Mouse (Mus musculus) leukemia stem cell, adult 10-12 weeks (primary cell): Measurements from ENCODE around the gene BC048403. TPM values are rescaled to one million over a fixed set of nuclear protein-coding genes. Genes with fewer than 3 reads are reported as not detected.

Source experiments
- polyA plus RNA-seq: library from polyadenylated mRNA; stranded (reverse); fragments of >175 nt; gene quantifications from 2 replicates; pipeline ENCODE4 v1.2.3, GENCODE M21; 2012; ENCODE audit warnings: low replicate concordance

BC048403 gene
- polyA plus RNA-seq, result 5.2 and 7.4 TPM in 2 replicates

DNA sequence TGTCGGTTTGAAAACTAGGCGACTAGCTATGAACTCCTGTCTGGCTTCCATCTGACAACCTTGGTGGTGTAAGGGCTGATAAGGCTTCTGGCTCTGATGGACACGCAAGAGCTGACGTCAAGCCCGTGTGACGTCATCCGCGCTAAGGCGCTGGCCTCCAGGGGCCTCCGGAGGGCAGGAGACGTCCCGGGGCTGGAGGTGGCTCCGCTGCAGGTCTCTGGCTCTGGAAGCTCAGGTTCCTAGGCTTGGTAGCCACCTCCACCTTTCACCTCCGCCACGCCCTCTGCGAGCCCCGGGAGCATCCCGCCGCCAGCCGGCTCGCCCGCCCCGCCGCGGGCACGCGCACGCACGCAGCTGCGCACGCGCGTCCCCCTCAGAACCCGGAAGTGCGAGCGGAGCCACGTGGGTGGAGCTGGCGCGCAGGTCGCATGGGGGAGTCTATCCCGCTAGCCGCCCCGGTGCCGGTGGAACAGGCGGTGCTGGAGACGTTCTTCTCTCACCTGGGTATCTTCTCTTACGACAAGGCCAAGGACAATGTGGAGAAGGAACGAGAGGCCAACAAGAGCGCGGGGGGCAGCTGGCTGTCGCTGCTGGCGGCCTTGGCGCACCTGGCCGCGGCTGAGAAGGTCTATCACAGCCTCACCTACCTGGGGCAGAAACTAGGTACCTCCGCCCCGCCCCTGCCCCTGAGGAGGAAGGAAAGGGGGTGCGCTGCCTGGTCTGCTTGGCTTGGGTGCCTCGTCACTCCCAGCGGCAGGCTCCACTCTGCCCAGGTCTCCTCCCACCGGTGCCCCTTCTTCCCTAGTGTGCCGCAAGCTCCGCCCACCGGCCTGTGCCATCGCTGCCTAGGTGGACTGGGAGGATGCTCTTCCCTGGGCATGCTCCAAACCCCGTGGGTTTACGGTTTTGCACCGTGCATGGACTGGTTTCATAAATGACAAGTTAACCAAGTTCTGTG is at the start of gene BC048403:
Gene BC048403, plus strand, starts transcription at position 390 of the 958 bp plus-strand sequence.

Other genes with a start within 250 kb of the BC048403 start
- gene Tbk1, start 153.2 kb upstream of the BC048403 start, polyA plus RNA-seq, result 0.95 and 2.7 TPM in 2 replicates
- 4.9 and 95.9 TPM in 2 replicates for gene Xpot, start 113.6 kb upstream of the BC048403 start, polyA plus RNA-seq
- gene D930020B18Rik, start 98.3 kb upstream of the BC048403 start, polyA plus RNA-seq, result not detected in 2 replicates